Mouse (Mus musculus) erythroid progenitor cell, adult 5-6 weeks (primary cell): ENCODE data around the gene Fat1. TPM values are rescaled to one million over a fixed set of nuclear protein-coding genes. Genes with fewer than 3 reads are reported as not detected.

Experiments used
- ATAC-seq: replicated peaks from 2 replicates; pipeline ENCODE4 v1.8.0; 2016; ENCODE audit warnings: moderate number of reproducible peaks, mild to moderate bottlenecking, moderate TSS enrichment, inconsistent platforms; ENCODE audit not compliant: poor library complexity, low FRiP score, severe bottlenecking
- total RNA-seq, 2 experiments: library from RNA; stranded (forward) in 1 of 2; stranded (reverse) in 1 of 2; fragments of 150-400 nt in 1 of 2; fragments of 186-747, 209-891 nt in 1 of 2; gene quantifications; 2 replicates each; pipeline versions ENCODE4 v1.2.3 to v1.2.4; 2015 to 2017; ENCODE audit warnings: low replicate concordance in 2 of 2

The Fat1 gene
- total RNA-seq (2015; ENCODE audit: low replicate concordance) (0.36 TPM in 1 of 2 replicates, not detected in the other), total RNA-seq (2017; ENCODE audit: low replicate concordance) (0.13 TPM in 1 of 2 replicates, not detected in the other)

DNA sequence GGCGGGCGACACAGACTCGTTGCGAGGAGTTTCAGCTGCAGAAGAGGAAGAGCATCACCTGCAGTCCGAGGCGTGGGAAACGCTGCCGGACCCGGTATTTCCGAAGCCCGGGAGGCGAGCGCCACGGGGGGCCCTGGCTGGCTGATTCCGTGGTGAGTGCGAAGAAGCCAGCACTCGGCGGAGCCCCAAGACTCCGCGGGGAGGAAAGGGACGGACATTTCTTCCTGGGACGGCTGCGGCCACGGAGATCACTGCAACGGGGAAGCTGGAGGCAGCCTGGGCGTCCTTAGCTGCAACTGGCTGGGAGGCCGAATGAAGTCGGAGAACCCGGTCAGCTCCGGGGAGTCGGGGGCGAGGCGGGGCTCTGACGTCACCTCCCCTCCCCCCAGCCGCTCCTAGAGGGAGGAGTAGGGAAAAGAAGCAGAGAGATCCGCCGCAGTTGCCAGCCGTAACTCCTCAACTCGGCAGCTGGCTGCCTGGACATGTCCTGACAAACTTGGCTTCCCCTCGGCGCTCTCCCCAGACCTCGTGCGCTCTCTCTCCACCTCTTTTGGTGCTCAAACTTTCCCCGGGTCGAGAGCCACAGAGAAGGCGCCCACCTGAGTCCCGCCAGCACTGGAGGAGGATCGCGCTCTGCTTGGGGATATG, at the start of gene Fat1:
Gene Fat1, plus strand, starts transcription at position 598 of the 648 bp plus-strand sequence.
- ATAC-seq, result no peak

DNA sequence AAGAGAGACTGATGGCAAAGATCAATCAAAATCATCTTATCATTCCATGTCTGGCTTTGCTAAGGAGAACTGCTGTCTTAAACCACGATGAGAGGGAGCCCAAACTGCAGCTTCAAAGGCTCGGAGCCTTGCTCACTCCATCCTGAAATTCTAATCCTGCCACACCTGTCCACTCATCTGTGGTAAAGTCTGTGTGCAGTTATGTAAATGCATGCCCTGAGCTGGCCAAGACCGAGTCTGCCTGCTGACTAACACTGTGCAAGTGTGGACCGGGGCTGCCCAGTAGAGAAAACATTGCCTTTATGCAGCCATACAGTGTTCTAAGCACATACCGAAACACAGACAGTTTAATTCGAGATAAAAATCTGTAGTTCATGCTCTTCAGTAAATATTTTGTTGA, 40.6 kb upstream of the Fat1 start:
- no peak for ATAC-seq

- no peak for ATAC-seq
Observed at GRCm38 (mm10) chr8:44899575-44899991, 35.7 kb upstream of the Fat1 start.

- no peak for ATAC-seq
Observed at GRCm38 (mm10) chr8:44911126-44911903, 23.9 kb upstream of the Fat1 start.

DNA sequence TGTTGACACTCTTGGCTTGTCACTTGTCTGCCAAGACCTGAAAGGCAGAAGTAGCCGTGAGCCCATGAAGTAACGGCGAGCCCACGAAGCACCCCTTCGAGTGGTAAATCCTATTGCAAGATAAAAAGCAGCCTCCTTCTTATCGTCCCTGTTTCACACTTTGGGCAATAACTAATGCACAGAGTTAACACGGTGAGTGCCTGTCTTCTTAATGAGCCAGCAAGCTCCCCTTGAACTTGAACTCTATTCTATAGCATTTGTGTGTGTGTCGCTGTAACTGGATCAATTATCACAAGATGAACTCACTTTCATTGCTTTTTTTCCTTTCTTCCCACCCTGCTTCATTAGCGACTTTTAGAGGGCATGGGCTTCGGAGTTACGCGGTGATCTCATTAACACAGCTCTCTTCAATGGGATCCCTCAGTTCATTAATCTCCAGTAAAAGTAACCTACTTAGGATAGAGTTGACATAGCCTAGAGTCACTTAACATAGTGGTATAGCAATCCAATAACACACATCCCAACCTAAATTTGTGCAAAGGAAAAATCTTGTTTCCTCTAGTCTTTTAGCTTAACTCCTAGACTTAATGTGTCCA, 15.7 kb upstream of the Fat1 start:
- no peak for ATAC-seq

DNA sequence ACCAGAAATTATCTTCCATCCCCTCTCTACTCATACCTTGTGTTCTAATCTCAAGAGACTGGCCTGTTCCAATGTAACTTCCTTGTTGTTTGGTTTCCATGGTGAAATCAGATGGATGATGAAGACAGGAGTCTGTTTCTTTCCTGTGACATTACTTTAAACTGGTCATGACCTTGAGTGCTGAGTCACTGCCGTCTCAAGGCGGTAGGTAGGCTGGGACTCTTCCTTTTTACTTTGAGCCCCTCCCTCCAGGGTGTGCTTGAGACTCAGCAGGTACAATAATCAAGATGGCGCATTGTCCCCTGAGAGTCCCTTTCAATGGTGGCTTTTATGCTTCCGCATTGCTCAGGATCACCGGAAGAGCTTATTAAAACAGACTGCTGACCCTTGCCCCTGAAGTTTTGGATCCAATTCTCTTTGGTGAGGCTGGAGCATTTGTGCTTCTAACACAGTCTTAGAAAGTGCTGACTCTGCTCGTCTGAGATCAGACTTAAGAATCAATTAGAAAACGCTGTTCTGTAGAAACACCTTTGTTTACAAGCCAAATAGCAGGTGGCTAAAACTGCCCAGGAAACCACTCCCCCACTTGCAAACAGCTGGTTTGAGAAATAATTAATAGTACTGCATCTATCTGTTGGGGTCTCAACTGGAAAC, 14.7 kb upstream of the Fat1 start:
- no peak for ATAC-seq

GRCm38 (mm10) chr8:44924995-44925394, 10.3 kb upstream of the Fat1 start:
- ATAC-seq, result no peak

GRCm38 (mm10) chr8:44930058-44930457, 5.2 kb upstream of the Fat1 start:
- no peak for ATAC-seq

- no peak for ATAC-seq
Observed at GRCm38 (mm10) chr8:44932546-44933342, 2.5 kb upstream of the Fat1 start.

DNA sequence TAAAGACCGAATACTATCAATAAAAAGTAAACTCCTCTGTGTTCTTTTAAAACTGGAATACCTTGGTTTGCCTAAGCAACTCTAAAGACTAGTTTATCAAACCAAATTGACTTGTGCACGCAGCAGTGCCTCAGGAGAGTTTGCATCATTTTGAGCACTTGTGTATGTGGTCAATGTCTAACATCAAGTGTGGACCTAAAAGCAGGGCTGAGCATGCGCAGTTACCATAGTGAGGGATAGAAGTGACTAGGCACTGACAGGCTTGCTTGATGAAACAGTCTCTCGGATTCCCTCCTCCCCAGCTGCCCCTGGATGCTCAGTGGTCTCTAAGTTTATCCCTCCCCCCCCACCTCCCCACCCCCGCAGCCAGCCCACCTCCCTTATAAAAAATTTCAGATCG, 1.8 kb upstream of the Fat1 start:
- ATAC-seq, result no peak

DNA sequence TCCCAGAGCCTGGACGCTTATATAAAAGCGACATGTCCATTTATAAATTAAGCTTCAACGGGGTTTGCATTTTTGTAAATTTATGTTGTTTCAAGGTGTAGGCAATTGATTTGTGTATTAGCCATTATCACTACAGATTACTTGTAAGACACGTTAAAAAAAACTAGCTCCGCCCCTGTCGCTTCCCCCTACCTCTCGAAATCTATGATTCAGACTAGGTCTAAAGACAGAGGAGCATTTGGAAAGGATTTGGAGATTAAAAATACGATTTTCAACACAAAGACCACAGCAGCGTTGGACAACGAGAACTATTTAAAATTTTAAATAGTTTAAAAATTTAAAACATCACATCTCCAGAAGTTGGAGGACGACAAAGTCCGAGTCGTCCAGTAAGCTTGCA, 831 bp upstream of the Fat1 start:
- ATAC-seq, result no peak

- no peak for ATAC-seq
Observed at GRCm38 (mm10) chr8:44935741-44936140, 494 bp downstream of the Fat1 start.

DNA sequence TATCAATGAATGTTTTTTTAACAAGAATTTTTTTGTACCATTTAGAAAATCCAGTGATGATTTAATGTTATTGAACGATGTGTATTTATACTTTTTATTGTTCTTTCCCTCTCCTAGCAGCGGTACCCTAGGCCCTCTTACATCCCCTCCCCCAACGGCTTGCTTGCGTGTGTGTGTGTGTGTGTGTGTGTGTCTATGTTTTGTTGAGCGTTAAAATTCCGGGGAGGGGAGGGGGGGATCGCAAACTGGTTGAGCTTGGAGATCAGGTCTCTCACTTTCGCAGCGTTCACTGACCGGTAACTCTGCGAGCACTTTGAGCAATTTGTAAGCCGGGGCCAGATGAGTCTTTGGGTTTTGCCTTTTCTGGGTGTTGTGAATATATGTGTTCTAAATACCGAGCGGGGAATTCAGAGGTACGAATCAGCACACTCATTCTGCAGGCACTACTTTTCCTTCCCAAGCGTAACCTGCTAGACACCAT, 1.3 kb downstream of the Fat1 start:
- ATAC-seq, result no peak

DNA sequence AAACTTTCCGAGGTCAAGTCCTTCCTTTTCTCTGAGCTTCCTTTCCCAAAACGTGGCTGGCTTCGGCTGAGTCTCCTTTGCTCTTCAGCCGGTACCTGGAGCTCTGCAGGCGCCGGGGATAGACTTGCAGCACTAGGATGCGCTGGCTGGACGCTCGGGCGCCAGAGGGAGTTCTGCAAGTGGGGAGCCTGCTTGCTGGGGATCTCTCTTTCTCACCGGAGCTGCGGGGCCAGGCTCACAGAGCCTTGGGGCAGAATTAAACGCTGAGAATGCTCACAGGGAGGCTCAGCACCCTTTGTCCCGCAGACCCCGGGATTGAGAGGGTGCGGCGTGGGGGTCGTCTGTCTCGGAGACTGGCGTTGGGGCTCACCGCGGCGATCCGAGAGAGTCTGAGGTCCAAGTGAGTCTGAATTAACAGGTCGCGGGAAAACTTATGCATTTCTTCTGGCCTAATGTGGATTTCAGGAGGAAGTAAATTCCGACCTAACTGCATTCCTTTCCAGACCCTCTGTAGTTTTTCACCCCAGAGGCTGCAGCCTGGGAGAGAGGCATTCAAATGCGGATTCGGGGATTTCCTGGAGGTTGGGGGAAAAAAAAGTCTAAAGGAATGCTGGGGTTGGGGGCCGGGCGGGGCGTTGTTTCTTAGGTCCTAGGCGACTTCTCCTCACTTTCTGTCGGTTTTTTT, 2.0 kb downstream of the Fat1 start:
- no peak for ATAC-seq

GRCm38 (mm10) chr8:44937905-44938642, 2.8 kb downstream of the Fat1 start:
- ATAC-seq, result no peak

- ATAC-seq, result no peak
Observed at GRCm38 (mm10) chr8:44938643-44938979, 3.4 kb downstream of the Fat1 start.

DNA sequence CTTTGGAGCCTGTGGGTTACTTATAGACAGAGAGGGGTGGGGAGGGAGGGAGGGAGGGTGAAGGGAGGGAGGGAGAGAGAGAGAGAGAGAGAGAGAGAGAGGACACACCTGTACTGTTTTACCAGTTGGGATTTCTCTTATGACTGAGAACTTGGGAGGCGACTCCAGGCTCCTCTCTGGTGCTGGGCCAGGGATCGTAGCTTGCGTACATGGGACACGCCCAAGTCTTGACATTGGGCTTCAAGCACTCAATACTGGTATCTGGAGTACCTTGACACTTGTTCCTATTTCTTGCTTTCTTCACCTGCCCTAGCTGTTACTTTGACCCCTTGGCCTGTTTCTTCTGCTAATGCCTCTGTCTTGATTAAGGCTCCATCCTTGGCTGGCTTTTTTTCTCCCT, 10.3 kb downstream of the Fat1 start:
- ATAC-seq, result no peak

GRCm38 (mm10) chr8:44948597-44948996, 13.3 kb downstream of the Fat1 start:
- no peak for ATAC-seq
